Mouse (Mus musculus) cerebellum, adult 11-12 months (tissue): ENCODE measurements around the gene Hdac7.

Experiments
- DNase-seq: peaks from one replicate; pipeline ENCODE4 v3.0.0; 2022

The Hdac7 gene

GRCm38 (mm10) chr15:97831242-97831986 lies 12.9 kb downstream of the Hdac7 start:
- DNase-seq = peak; percentile 78

- peak; percentile 62 for DNase-seq
Observed at GRCm38 (mm10) chr15:97830788-97831241, 13.5 kb downstream of the Hdac7 start.

- peak; percentile 39 for DNase-seq
Observed at GRCm38 (mm10) chr15:97830253-97830787, 14.0 kb downstream of the Hdac7 start.

GRCm38 (mm10) chr15:97829432-97829831 lies 14.9 kb downstream of the Hdac7 start:
- DNase-seq = no peak

GRCm38 (mm10) chr15:97828901-97829338 lies 15.4 kb downstream of the Hdac7 start:
- no peak for DNase-seq

GRCm38 (mm10) chr15:97828221-97828842 lies 16.0 kb downstream of the Hdac7 start:
- DNase-seq = no peak

- no peak for DNase-seq
Observed at GRCm38 (mm10) chr15:97827401-97827800, 16.9 kb downstream of the Hdac7 start.

- DNase-seq = no peak
Observed at GRCm38 (mm10) chr15:97826588-97827261, 17.6 kb downstream of the Hdac7 start.

- DNase-seq = no peak
Observed at GRCm38 (mm10) chr15:97825941-97826587, 18.2 kb downstream of the Hdac7 start.

- DNase-seq = peak; percentile 43
Observed at GRCm38 (mm10) chr15:97825071-97825940, 19.0 kb downstream of the Hdac7 start.

GRCm38 (mm10) chr15:97824042-97824441 lies 20.3 kb downstream of the Hdac7 start:
- no peak for DNase-seq

GRCm38 (mm10) chr15:97823479-97823878 lies 20.8 kb downstream of the Hdac7 start:
- DNase-seq = no peak

- no peak for DNase-seq
Observed at GRCm38 (mm10) chr15:97822545-97823228, 21.6 kb downstream of the Hdac7 start.

GRCm38 (mm10) chr15:97821983-97822363 lies 22.3 kb downstream of the Hdac7 start:
- DNase-seq = no peak

GRCm38 (mm10) chr15:97821321-97821982 lies 22.9 kb downstream of the Hdac7 start:
- no peak for DNase-seq

GRCm38 (mm10) chr15:97819937-97820336 lies 24.4 kb downstream of the Hdac7 start:
- DNase-seq = no peak

- DNase-seq = no peak
Observed at GRCm38 (mm10) chr15:97816199-97816994, 27.9 kb downstream of the Hdac7 start.

- no peak for DNase-seq
Observed at GRCm38 (mm10) chr15:97815254-97815653, 29.0 kb downstream of the Hdac7 start.

- DNase-seq = no peak
Observed at GRCm38 (mm10) chr15:97814703-97815102, 29.6 kb downstream of the Hdac7 start.
